ENCODE assay signal across 21 mouse cellular contexts in genomic region chrX:16557061-16557460, GRCm38 (mm10). TPM values are rescaled to one million over a fixed set of nuclear protein-coding genes. Genes with fewer than 3 reads are reported as not detected.
DNase-seq lines count a peak whose midpoint lies in the region; TF ChIP-seq lines count a peak whose summit lies in the region.
"Had no signal": no experiment of that assay in that cellular context is flagged by ENCODE, and none has a peak within 500 bp of the region (broad histone marks: within the 10 kb centered on the region; RNA-seq: fewer than 3 reads in every experiment).

No protein-coding gene starts in this region.

- peak; percentile 0 for DNase-seq in kidney, postnatal 14 days
- no peak for DNase-seq in kidney, postnatal 10 days
- peak; percentile 46 for DNase-seq in Muller cell, postnatal 12 days (ENCODE audit: inconsistent ontology term)
- no peak for DNase-seq in cerebellum, postnatal 14 days
- DNase-seq in thymus, postnatal 10 days (ENCODE audit: low spot score in 2 of 2) = no peak
- DNase-seq: adrenal gland, postnatal 14 days; cerebellum, adult 18-20 months; cerebellum, postnatal 10 days; gastrocnemius, adult 2 months; gastrocnemius, postnatal 25 days; heart, postnatal 4 days had no signal

- H3K4me1 ChIP-seq in bone marrow macrophage, adult 2 months (ENCODE audit: control insufficient read depth, insufficient read depth, low read length) = 0 out of 2 replicates have a peak, but pooled peaks cover 2% of the 10 kb centered on the region
- H3K4me1 ChIP-seq: embryonic facial prominence, embryonic 13.5 days; heart, embryonic 13.5 days; hindbrain, embryonic 12.5 days had no signal

- peak overlapping the region; percentile 58 for H3K27ac ChIP-seq in bone marrow macrophage, adult 2 months (ENCODE audit: insufficient read depth, low read depth, low read length)
- H3K27ac ChIP-seq: embryonic facial prominence, embryonic 13.5 days; gastrocnemius, adult 2 months; heart, embryonic 13.5 days; hindbrain, embryonic 12.5 days had no signal

- no peak for TF ChIP-seq CTCF in bone marrow macrophage, adult 2 months (IDR thresholded peaks at IDR 0.05; ENCODE audit: low read depth, low read length)

- no peak for TF ChIP-seq POLR2A in bone marrow macrophage, adult 2 months (IDR thresholded peaks at IDR 0.05; ENCODE audit: borderline replicate concordance, low read depth, low read length)

- no peak overlapping the region for H3K4me3 ChIP-seq in bone marrow macrophage, adult 2 months (ENCODE audit: insufficient read depth, low read length)
- H3K4me3 ChIP-seq: embryonic facial prominence, embryonic 13.5 days; gastrocnemius, adult 2 months; heart, embryonic 13.5 days; hindbrain, embryonic 12.5 days had no signal

RNA-seq across cellular contexts. Expression of gene Cypt1, which starts 34.4 kb away (rescaled TPM):
- polyA plus RNA-seq in bone marrow macrophage, adult 2 months (2012; ENCODE audit: insufficient read depth, insufficient read length, missing spikeins) = not detected in 2 replicates
- polyA plus RNA-seq: cortical plate, adult 2 months; embryonic facial prominence, embryonic 13.5 days; forebrain, embryonic 14.5 days; heart, embryonic 13.5 days; heart, postnatal 0 days; hindbrain, embryonic 12.5 days; hindbrain, embryonic 16.5 days; inflammation-experienced regulatory T-cells, adult 6 months; intestine, postnatal 0 days had no signal

Comparison
In these comparisons a context has a peak if more than half of its experiments do, and no peak if none do; other contexts are left out.
1. DNase-seq: peak in kidney, postnatal 14 days (single experiment) and Muller cell, postnatal 12 days (single experiment); none in kidney, postnatal 10 days (single experiment), cerebellum, postnatal 14 days (0 of 2) and thymus, postnatal 10 days (0 of 2).